In genomic region chr13:29604241-29604640, GRCm38 (mm10) we compare ENCODE assay signal across 9 mouse cellular contexts.
A peak's percentile ranks its signal among the peaks of the same experiment; 100 is the strongest.
DNase-seq lines count a peak whose midpoint lies in the region; ATAC-seq and TF ChIP-seq lines count a peak whose summit lies in the region.
"Had no signal": no experiment of that assay in that cellular context is flagged by ENCODE, and none has a peak within 500 bp of the region (broad histone marks: within the 10 kb centered on the region; RNA-seq: fewer than 3 reads in every experiment).

No protein-coding gene starts in this region.

- H3K4me3 ChIP-seq in kidney, embryonic 15.5 days (replicated peaks), result no peak overlapping the region
- no peak overlapping the region for H3K4me3 ChIP-seq in lung, embryonic 14.5 days (ENCODE audit: low read depth, low read length)
- H3K4me3 ChIP-seq: embryonic facial prominence, embryonic 15.5 days had no signal

- ATAC-seq in granulocyte monocyte progenitor cell, adult 5-6 weeks (replicated peaks; ENCODE audit: poor library complexity, severe bottlenecking), result peak; percentile 76
- peak; percentile 85 for ATAC-seq in kidney, embryonic 15.5 days (replicated peaks; ENCODE audit: low FRiP score)
- ATAC-seq in lung, embryonic 14.5 days (ENCODE audit: insufficient read depth), result no peak; the same call in 1 of the 2 replicates

- H3K4me2 ChIP-seq in kidney, embryonic 15.5 days, result no peak overlapping the region
- no peak overlapping the region for H3K4me2 ChIP-seq in lung, embryonic 14.5 days
- H3K4me2 ChIP-seq: embryonic facial prominence, embryonic 15.5 days had no signal

- H3K36me3 ChIP-seq in kidney, embryonic 15.5 days, result no peaks in the 10 kb centered on the region
- H3K36me3 ChIP-seq in lung, embryonic 14.5 days (ENCODE audit: insufficient read depth), result no peaks in the 10 kb centered on the region
- H3K36me3 ChIP-seq: embryonic facial prominence, embryonic 15.5 days had no signal

- no peak overlapping the region for H3K9ac ChIP-seq in kidney, embryonic 15.5 days
- H3K9ac ChIP-seq in lung, embryonic 14.5 days, result no peak overlapping the region
- H3K9ac ChIP-seq: embryonic facial prominence, embryonic 15.5 days had no signal

- 31% methylated on average over 6 of the region's 7 CpGs for WGBS in kidney, embryonic 15.5 days
- WGBS in lung, embryonic 14.5 days, result 24% methylated on average over 6 of the region's 7 CpGs

- TF ChIP-seq CTCF in lung, embryonic 14.5 days (IDR thresholded peaks at IDR 0.05; ENCODE audit: low read depth), result peak; percentile 84

- no peaks in the 10 kb centered on the region for H3K27me3 ChIP-seq in kidney, embryonic 15.5 days
- H3K27me3 ChIP-seq in lung, embryonic 14.5 days (ENCODE audit: insufficient read depth, low read length), result no peaks in the 10 kb centered on the region
- H3K27me3 ChIP-seq: embryonic facial prominence, embryonic 15.5 days had no signal

- H3K9me3 ChIP-seq in kidney, embryonic 15.5 days (replicated peaks), result no peaks in the 10 kb centered on the region
- H3K9me3 ChIP-seq in lung, embryonic 14.5 days (ENCODE audit: low read depth, low read length), result no peaks in the 10 kb centered on the region
- H3K9me3 ChIP-seq: embryonic facial prominence, embryonic 15.5 days had no signal

- H3K27ac ChIP-seq in kidney, embryonic 15.5 days, result no peak overlapping the region
- H3K27ac ChIP-seq in lung, embryonic 14.5 days (ENCODE audit: low read depth), result no peak overlapping the region

- H3K4me1 ChIP-seq in kidney, embryonic 15.5 days, result peaks cover 6% of the 10 kb centered on the region; the same call in 1 of the 2 replicates
- no peaks in the 10 kb centered on the region for H3K4me1 ChIP-seq in lung, embryonic 14.5 days (ENCODE audit: insufficient read depth)

- DNase-seq in 416B (ENCODE audit: low read depth), result peak; percentile 74
- DNase-seq in ZHBTc4 (ENCODE audit: low read depth, low spot score), result peak; percentile 18
- peak; percentile 87 for DNase-seq in embryo, embryonic 10.5 days (ENCODE audit: low spot score)
- DNase-seq in lung, embryonic 14.5 days, result peak; percentile 84
- DNase-seq in ovary, postnatal 14 days (ENCODE audit: low spot score), result peak; percentile 69
- peak; percentile 53 to 68 for DNase-seq in urinary bladder, postnatal 36 days (ENCODE audit: low spot score in 2 of 2)

Comparison
In these comparisons a context has a peak if more than half of its experiments do, and no peak if none do; other contexts are left out.
1. DNase-seq: peak in every context shown above with its lines; median percentile 87 in embryo, embryonic 10.5 days; 84 in lung, embryonic 14.5 days; 74 in 416B; 69 in ovary, postnatal 14 days; 60 in urinary bladder, postnatal 36 days; 18 in ZHBTc4.